Mouse (Mus musculus) midbrain, embryonic 11.5 days (tissue): ENCODE results near the gene Slc38a9. TPM values are rescaled to one million over a fixed set of nuclear protein-coding genes. Genes with fewer than 3 reads are reported as not detected.
A peak's percentile ranks its signal among the peaks of the same experiment; 100 is the strongest.

Source experiments
- ATAC-seq: fragments of 200-750 bp; cut with Nextera tagmentation; 2 replicates; pipeline ENCODE4 v1.8.0; 2017; ENCODE audit warnings: moderate TSS enrichment, moderate library complexity; ENCODE audit not compliant: low FRiP score
- DNase-seq: peaks from one replicate; pipeline ENCODE4 v3.0.0; 2015; ENCODE audit warnings: low spot score; ENCODE audit errors: missing footprints
- H3K27ac ChIP-seq: fragments of 300-500 bp; sonication (generic); 2 replicates; pipeline ENCODE4 v1.5.1; 2014; ENCODE audit warnings: low read depth, low read length
- H3K27me3 ChIP-seq: fragments of 300-500 bp; sonication (generic); 2 replicates; pipeline ENCODE4 v1.6.1; 2014; ENCODE audit warnings: mild to moderate bottlenecking, low read length, moderate library complexity, mixed read lengths; ENCODE audit not compliant: control insufficient read depth, insufficient read depth
- H3K36me3 ChIP-seq: fragments of 300-500 bp; sonication (generic); 2 replicates; pipeline ENCODE4 v1.6.1; 2014; ENCODE audit warnings: mild to moderate bottlenecking, low read length, moderate library complexity, mixed read lengths; ENCODE audit not compliant: control insufficient read depth, insufficient read depth
- H3K4me1 ChIP-seq: fragments of 300-500 bp; sonication (generic); 2 replicates; pipeline ENCODE4 v1.6.1; 2014; ENCODE audit warnings: low read length; ENCODE audit not compliant: control insufficient read depth, insufficient read depth
- H3K4me2 ChIP-seq: fragments of 300-500 bp; sonication (generic); 2 replicates; pipeline ENCODE4 v1.6.1; 2014; ENCODE audit warnings: mild to moderate bottlenecking, moderate library complexity
- H3K4me3 ChIP-seq: fragments of 300-500 bp; sonication (generic); 2 replicates; pipeline ENCODE4 v1.5.1; 2014; ENCODE audit warnings: low read depth, low read length
- H3K9ac ChIP-seq: fragments of 300-500 bp; sonication (generic); 2 replicates; pipeline ENCODE4 v1.6.1; 2014; ENCODE audit warnings: low read length
- H3K9me3 ChIP-seq: fragments of 300-500 bp; sonication (generic); 2 replicates; pipeline ENCODE4 v1.6.1; 2016; ENCODE audit warnings: low read length; ENCODE audit not compliant: control insufficient read depth
- WGBS: fragments of 180-500 bp; shearing (Covaris S2); extraction: QIAGEN DNeasy Blood & Tissue Kit; methylation state at CpG from one replicate; pipeline ENCODE4 v1.1.7; 2014; 5-methylcytosine and 5-hydroxymethylcytosine counted together
- polyA plus RNA-seq: library from polyadenylated mRNA; unstranded; fragments of >200 nt; fragmentation: Nextera tagmentation; extraction: Ambion mirVana; gene quantifications from 2 replicates; pipeline ENCODE4 v1.2.1, GENCODE M21; 2014

The Slc38a9 gene
- polyA plus RNA-seq, 1 experiment from 2014 or later = 20.2 TPM

DNA sequence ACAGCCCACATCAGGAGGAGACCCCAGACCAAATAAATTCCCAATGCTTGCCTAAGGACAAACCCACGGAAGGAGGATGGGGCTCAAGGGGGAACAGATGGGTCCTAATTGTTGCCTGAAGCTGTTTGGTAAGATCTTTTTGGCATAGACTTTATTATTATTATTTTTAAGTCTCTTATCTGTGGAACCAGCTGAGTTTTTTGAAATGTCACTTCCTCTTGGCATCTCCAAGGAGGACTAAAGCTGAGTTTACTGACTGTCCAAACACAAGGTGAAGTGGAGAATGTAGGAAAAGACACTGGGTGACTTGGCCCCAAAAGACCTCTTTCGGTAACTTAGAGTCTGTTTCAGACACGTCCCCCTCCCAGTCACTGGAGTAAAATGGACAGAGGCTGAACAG lies 105.1 kb downstream of the Slc38a9 start:
- H3K9me3 ChIP-seq = peaks cover 6% of the 10 kb centered on the region
- DNase-seq (no peak), ATAC-seq (no peak)
- 91% methylated on average over 3 of the region's 3 CpGs for WGBS
- no peak overlapping the region for H3K9ac ChIP-seq
- H3K27me3 ChIP-seq = no peaks in the 10 kb centered on the region
- no peaks in the 10 kb centered on the region for H3K36me3 ChIP-seq
- peaks cover 6% of the 10 kb centered on the region; the same call in 1 of the 2 replicates for H3K4me1 ChIP-seq
- H3K27ac ChIP-seq = no peak overlapping the region
- H3K4me3 ChIP-seq = no peak overlapping the region
- no peak overlapping the region for H3K4me2 ChIP-seq

DNA sequence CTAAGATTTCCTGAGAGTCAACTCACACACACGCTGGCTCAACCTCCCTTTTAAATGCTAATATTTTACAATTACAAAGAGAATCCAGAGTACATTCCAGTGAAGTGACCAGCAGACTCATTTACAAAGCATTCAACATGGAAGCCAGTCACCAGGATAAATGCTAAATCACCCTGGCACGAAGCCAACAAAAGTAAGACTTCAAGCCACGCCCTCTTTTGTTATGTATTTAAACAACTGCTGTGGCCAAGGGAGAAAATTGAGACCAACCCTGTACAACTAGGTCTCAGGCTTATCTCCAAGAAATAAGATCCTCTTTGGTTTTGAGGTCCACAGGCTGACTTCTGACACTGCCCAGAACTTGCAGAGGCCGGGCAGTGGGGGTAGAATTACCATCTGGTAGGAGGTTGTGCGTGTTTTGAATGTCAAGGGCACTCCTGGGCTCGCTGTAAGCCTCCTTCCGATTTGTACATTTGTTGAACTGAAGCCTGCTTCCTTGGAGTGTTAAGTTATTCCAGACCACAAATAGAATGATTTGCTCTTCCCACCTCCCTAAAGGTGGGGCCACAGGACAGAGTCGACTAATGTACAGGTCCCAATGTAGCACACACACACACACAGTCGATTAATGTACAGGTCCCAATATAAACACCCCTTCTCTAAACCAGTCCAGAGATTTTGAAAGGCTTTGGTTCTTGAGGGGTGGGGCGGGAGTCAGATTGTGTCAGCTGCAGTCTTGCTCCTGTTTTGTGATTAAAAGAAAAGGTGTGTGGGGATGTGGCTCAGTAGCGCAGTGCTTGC lies 110.2 kb downstream of the Slc38a9 start:
- ATAC-seq = peak; percentile 78
- Histone ChIP-seq H3K27me3 (no peaks in the 10 kb centered on the region), H3K9me3 (peaks cover 6% of the 10 kb centered on the region), H3K27ac (no peak overlapping the region), H3K36me3 (no peaks in the 10 kb centered on the region), H3K4me3 (no peak overlapping the region), H3K4me1 (peaks cover 9% of the 10 kb centered on the region), H3K4me2 (no peak overlapping the region), H3K9ac (no peak overlapping the region)
- 38% methylated on average over 11 of the region's 11 CpGs for WGBS
- DNase-seq = peak; percentile 88

DNA sequence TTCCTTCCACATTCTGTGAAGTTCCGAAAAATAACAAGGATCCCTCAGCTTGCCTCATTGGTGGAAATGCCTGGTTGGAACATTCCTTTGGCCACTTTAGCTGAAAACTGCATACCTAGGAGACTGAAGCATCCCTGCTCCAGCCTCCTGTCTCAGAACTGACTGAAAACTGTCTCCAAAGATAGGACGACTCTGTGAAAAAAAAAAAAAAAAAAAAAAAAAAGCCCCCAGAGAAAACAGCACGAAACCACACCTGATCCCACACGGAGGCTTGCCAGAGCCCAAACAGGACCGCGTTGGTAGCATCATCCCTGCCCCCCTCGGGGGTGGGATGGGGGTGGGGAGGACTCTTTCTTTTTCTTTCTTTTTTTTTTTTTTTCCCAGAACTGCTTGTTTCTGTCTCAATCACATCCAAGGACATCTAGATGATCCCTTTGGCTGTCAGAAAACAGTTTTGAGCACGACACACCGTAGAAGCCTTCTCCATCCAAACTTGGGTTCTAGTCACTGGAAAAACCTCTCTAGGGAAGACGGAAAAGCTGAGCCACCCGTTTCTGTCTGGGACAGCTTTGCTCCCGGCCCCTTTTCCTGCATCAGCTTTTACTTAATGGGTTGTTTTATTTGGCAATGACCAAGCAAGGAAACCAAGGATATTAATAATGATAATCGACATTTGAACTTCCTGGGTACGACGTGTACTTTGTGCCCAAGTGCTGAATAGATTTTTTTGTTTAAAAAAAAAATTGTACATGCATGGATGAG lies 111.1 kb downstream of the Slc38a9 start:
- Histone ChIP-seq H3K27ac (no peak overlapping the region), H3K4me1 (peaks cover 9% of the 10 kb centered on the region), H3K9ac (no peak overlapping the region), H3K4me3 (no peak overlapping the region), H3K36me3 (no peaks in the 10 kb centered on the region), H3K9me3 (peaks cover 6% of the 10 kb centered on the region), H3K27me3 (no peaks in the 10 kb centered on the region), H3K4me2 (no peak overlapping the region)
- peak; percentile 65 for DNase-seq
- 52% methylated on average over 15 of the region's 15 CpGs for WGBS
- no peak for ATAC-seq

- WGBS = 66% methylated on average over 11 of the region's 11 CpGs
- ATAC-seq (no peak), DNase-seq (peak; percentile 78)
- Histone ChIP-seq H3K4me1 (peaks cover 9% of the 10 kb centered on the region), H3K4me3 (no peak overlapping the region), H3K27me3 (no peaks in the 10 kb centered on the region), H3K9me3 (peaks cover 3% of the 10 kb centered on the region), H3K9ac (no peak overlapping the region), H3K27ac (no peak overlapping the region), H3K4me2 (no peak overlapping the region), H3K36me3 (no peaks in the 10 kb centered on the region)
These were observed 111.7 kb downstream of the Slc38a9 start for GRCm38 (mm10) chr13:112772252-112772651.

DNA sequence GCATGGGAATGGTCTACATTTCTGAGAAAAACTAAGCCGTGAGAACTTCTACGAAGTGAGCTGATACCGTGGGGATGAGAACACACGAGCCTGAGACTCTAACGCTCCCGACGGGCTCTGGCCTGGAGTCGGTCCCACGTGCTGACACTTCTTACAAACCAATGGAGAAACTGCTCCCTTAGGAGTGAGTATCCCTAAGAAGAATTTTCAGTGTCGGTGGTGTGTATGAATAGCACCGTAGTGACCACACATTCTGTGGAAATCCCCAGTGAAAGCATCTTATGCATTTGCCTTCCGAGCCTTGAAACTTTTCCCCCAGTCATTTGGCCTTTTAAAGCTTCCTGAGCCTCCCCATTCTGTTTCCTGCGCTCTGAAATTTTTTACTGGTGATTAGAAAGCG lies 112.3 kb downstream of the Slc38a9 start:
- H3K9ac ChIP-seq = no peak overlapping the region
- no peaks in the 10 kb centered on the region for H3K36me3 ChIP-seq
- 84% methylated on average over 14 of the region's 14 CpGs for WGBS
- no peak overlapping the region for H3K4me3 ChIP-seq
- no peaks in the 10 kb centered on the region for H3K9me3 ChIP-seq
- ATAC-seq = no peak
- peak; percentile 28 for DNase-seq
- no peak overlapping the region for H3K4me2 ChIP-seq
- H3K27me3 ChIP-seq = no peaks in the 10 kb centered on the region
- H3K27ac ChIP-seq = no peak overlapping the region
- H3K4me1 ChIP-seq = peaks cover 9% of the 10 kb centered on the region

GRCm38 (mm10) chr13:112773991-112774675 lies 113.6 kb downstream of the Slc38a9 start:
- WGBS = 87% methylated on average over 3 of the region's 3 CpGs
- H3K4me2 ChIP-seq = no peak overlapping the region
- no peaks in the 10 kb centered on the region for H3K9me3 ChIP-seq
- H3K4me1 ChIP-seq = peaks cover 9% of the 10 kb centered on the region
- no peak overlapping the region for H3K4me3 ChIP-seq
- DNase-seq (peak; percentile 60), ATAC-seq (no peak)
- no peaks in the 10 kb centered on the region for H3K27me3 ChIP-seq
- no peaks in the 10 kb centered on the region for H3K36me3 ChIP-seq
- H3K9ac ChIP-seq = no peak overlapping the region
- no peak overlapping the region for H3K27ac ChIP-seq

DNA sequence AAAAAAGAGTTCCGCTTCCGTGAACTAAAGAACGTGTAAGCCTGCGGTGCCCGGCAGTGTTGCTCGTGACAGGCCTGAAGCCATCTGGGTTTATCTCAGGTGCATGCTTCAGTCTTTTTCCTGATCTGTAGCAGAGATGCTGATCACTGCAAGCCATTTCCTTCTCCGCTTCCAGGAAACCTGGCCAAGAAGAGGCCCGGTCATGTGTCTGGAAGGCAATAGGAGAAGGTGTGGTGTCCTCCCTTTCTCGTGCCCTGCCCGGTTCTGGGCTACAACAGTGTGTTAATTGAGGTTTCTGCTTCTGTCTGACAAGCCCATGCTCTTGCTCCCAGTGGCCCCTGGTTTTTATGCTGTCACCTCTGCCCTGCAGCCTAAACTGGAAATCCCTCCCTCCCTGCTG lies 115.3 kb downstream of the Slc38a9 start:
- WGBS = 94% methylated on average over 10 of the region's 10 CpGs
- Histone ChIP-seq H3K36me3 (no peaks in the 10 kb centered on the region), H3K4me3 (no peak overlapping the region), H3K9ac (no peak overlapping the region), H3K4me2 (no peak overlapping the region), H3K4me1 (peaks cover 2% of the 10 kb centered on the region), H3K9me3 (no peaks in the 10 kb centered on the region), H3K27ac (no peak overlapping the region), H3K27me3 (no peaks in the 10 kb centered on the region)
- ATAC-seq (no peak), DNase-seq (peak; percentile 17)

DNA sequence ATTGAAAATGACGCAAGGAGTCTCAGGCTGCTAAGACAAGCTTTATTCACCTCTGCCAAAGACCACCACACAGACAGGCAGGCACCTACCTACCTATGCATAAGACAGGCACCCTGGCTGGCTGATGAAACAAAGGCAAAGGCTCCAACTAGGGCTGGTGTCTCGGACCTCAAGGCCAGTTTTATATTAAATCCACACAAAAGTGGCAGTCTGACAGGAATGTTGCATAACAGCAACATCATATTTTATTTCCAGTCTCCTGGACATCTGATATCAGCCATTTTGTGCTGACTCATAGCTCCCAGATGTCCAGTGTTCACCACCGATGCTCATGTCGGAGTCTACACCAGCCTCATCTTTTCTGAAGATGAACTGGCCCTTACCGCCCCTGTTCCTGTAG lies 117.9 kb downstream of the Slc38a9 start:
- Histone ChIP-seq H3K4me2 (no peak overlapping the region), H3K27ac (no peak overlapping the region), H3K36me3 (no peaks in the 10 kb centered on the region), H3K4me1 (no peaks in the 10 kb centered on the region), H3K4me3 (no peak overlapping the region), H3K27me3 (no peaks in the 10 kb centered on the region), H3K9me3 (no peaks in the 10 kb centered on the region), H3K9ac (no peak overlapping the region)
- ATAC-seq (no peak), DNase-seq (peak; percentile 26)
- 94% methylated on average over 5 of the region's 5 CpGs for WGBS

DNA sequence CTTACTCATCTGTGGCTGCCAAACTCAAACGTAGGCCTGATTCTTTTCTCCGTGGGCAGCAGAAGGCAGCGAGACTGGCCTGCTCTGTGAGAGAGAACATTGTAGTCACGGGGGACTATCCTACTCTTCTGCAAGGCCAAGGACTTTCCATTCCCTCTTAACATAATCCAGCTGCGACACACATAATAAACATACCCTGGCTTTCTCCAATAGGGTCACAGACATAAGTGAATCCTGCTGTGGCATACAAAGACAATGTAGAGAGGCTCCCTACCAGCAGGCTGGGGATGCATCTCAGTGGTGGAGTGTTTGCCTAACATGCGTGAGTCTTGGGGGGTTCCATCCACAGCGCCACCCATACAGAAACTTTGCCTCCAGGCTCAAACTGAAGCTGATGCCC lies 124.8 kb downstream of the Slc38a9 start:
- Histone ChIP-seq H3K4me2 (no peak overlapping the region), H3K27me3 (no peaks in the 10 kb centered on the region), H3K4me1 (no peaks in the 10 kb centered on the region), H3K27ac (no peak overlapping the region), H3K4me3 (no peak overlapping the region), H3K9me3 (no peaks in the 10 kb centered on the region), H3K36me3 (no peaks in the 10 kb centered on the region), H3K9ac (no peak overlapping the region)
- DNase-seq (no peak), ATAC-seq (no peak)
- WGBS = 72% methylated on average over 7 of the region's 7 CpGs
